1 mouse cellular context compared by ENCODE assay signal in the genomic region with DNA sequence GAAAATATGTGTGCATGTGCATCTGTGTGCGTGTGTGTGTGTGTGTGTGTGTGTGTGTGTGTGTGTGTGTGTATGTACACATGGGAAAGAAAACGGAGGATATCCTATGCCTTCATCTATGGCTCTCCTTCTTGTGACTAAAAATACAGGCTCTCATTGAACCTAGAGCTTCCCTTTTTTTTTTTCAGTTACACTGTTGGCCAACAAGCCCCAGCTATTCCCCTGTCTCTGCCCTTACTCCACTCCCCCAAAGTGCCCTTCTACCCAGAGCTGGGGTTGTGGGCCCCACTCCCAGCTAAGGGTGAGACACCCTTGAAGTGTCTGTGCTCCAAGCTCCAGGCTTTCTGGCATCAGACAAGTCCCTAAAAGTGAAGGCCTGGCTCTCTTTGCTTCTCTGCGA.
TF ChIP-seq lines count a peak whose summit lies in the region.

No protein-coding gene starts in this region.

TF ChIP-seq in MEL, 35 proteins besides CTCF, POLR2A, EP300 and RAD21:
- TF ChIP-seq POLR2AphosphoS5 (IDR thresholded peaks at IDR 0.05; ENCODE audit: borderline replicate concordance, low read depth, low read length) (no peak), MYC (IDR thresholded peaks at IDR 0.05; ENCODE audit: low read depth, low read length) (no peak), ETS1 (IDR thresholded peaks at IDR 0.05; ENCODE audit: low read depth, low read length) (no peak), TAL1 (IDR thresholded peaks at IDR 0.05; ENCODE audit: low read length) (no peak), TBP (IDR thresholded peaks at IDR 0.05; ENCODE audit: low read depth, low read length) (no peak), MEF2A (IDR thresholded peaks at IDR 0.05; ENCODE audit: extremely low read depth, insufficient replicate concordance, low read depth, low read length, poor library complexity, severe bottlenecking) (no peak), USF2 (IDR thresholded peaks at IDR 0.05; ENCODE audit: borderline replicate concordance in 1 of 2, insufficient read depth in 1 of 2, low read depth in 1 of 2, low read length in 2 of 2) (no peak), ZNF384 (IDR thresholded peaks at IDR 0.05; ENCODE audit: low read depth, low read length) (0 out of 2 replicates have a peak, but pooled peaks have one; percentile 9)
